Mouse (Mus musculus) layer of hippocampus, postnatal 25 days (tissue): ENCODE results near the gene Psenen. TPM values are rescaled to one million over a fixed set of nuclear protein-coding genes. Genes with fewer than 3 reads are reported as not detected.

Source experiments
- DNase-seq, 2 experiments: peaks; one replicate each; pipeline ENCODE4 v3.0.0; 2022; ENCODE audit warnings: mixed read lengths in 2 of 2, low spot score in 1 of 2; ENCODE audit errors: extremely low spot score in 1 of 2
- total RNA-seq, 2 experiments: library from RNA; stranded (reverse); gene quantifications; 2 replicates each; pipeline ENCODE4 v1.2.3; 2021

Psenen gene
- total RNA-seq, 2 experiments from 2014 or later, result 76.0 to 92.1 TPM

GRCm38 (mm10) chr7:30557901-30558514 lies 5.4 kb downstream of the Psenen start:
- DNase-seq, result no peak

GRCm38 (mm10) chr7:30556894-30557536 lies 6.4 kb downstream of the Psenen start:
- no peak for DNase-seq

- no peak for DNase-seq
Observed at GRCm38 (mm10) chr7:30553810-30554584, 9.4 kb downstream of the Psenen start.

GRCm38 (mm10) chr7:30553021-30553589 lies 10.3 kb downstream of the Psenen start:
- no peak for DNase-seq

- DNase-seq, result peak; percentile 83 to 92
Observed at GRCm38 (mm10) chr7:30552102-30553020, 11.1 kb downstream of the Psenen start, which contains the start of the genes Hspb6 and Proser3. Gene Hspb6 (plus strand): TSS chr7:30552178. Gene Proser3 (minus strand): TSS chr7:30552299.

GRCm38 (mm10) chr7:30551445-30552101 lies 11.9 kb downstream of the Psenen start:
- no peak for DNase-seq

GRCm38 (mm10) chr7:30550603-30551002 lies 12.8 kb downstream of the Psenen start:
- no peak for DNase-seq

- no peak for DNase-seq
Observed at GRCm38 (mm10) chr7:30549880-30550279, 13.5 kb downstream of the Psenen start.

GRCm38 (mm10) chr7:30544327-30544726 lies 19.1 kb downstream of the Psenen start:
- no peak for DNase-seq

- no peak for DNase-seq
Observed at GRCm38 (mm10) chr7:30540572-30540971, 22.9 kb downstream of the Psenen start.

GRCm38 (mm10) chr7:30534633-30535577 lies 28.5 kb downstream of the Psenen start, which contains the start of gene Arhgap33:
Gene Arhgap33 (minus strand): TSS chr7:30535060.
- peak; percentile 85 to 92 for DNase-seq

GRCm38 (mm10) chr7:30533941-30534632 lies 29.3 kb downstream of the Psenen start:
- no peak for DNase-seq

GRCm38 (mm10) chr7:30532931-30533330 lies 30.5 kb downstream of the Psenen start:
- no peak for DNase-seq

GRCm38 (mm10) chr7:30531291-30531815 lies 32.1 kb downstream of the Psenen start:
- no peak for DNase-seq

GRCm38 (mm10) chr7:30526981-30527380 lies 36.4 kb downstream of the Psenen start:
- DNase-seq, result no peak

GRCm38 (mm10) chr7:30526399-30526798 lies 37.0 kb downstream of the Psenen start:
- DNase-seq, result no peak

- DNase-seq, result no peak
Observed at GRCm38 (mm10) chr7:30525954-30526353, 37.5 kb downstream of the Psenen start.
